Mouse (Mus musculus): ENCODE measurements around the gene Arid5b. TPM values are rescaled to one million over a fixed set of nuclear protein-coding genes. Genes with fewer than 3 reads are reported as not detected.

The Arid5b gene
- polyA plus RNA-seq, 1 experiment from 2014 or later = 42.1 TPM

DNA sequence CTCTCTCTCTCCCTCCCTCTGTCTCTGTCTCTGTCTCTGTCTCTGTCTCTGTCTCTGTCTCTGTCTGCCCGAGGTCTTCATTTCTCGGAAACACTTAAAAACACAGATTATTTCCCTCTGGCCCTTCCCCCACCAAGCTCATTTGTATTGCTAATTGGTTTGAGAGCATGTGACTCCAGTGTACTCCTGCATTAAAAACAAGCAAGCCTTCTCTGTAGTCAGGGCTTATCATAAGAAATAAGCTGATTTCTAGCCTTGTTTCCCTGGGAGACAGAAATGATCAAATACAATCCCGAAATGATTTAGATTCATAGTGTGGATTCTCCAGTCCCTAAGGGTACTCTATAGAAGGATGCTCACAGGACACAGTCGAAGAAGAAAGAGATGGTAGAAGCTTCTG, 136.0 kb downstream of the Arid5b start:
- 78% methylated on average over 4 of the region's 4 CpGs for WGBS
- ATAC-seq (ENCODE audit: insufficient number of reproducible peaks, low FRiP score, low TSS enrichment, low read depth) (no peak), DNase-seq (ENCODE audit: low spot score) (no peak)
- no peak overlapping the region for H3K4me3 ChIP-seq (ENCODE audit: low read depth, low read length)
- no peaks in the 10 kb centered on the region for H3K27me3 ChIP-seq (ENCODE audit: control insufficient read depth, insufficient read depth, low read length)
- H3K4me1 ChIP-seq (ENCODE audit: control insufficient read depth, insufficient read depth, low read length) = peaks cover 2% of the 10 kb centered on the region; the same call in 1 of the 2 replicates
- H3K9me3 ChIP-seq (ENCODE audit: control insufficient read depth, low read length) = no peaks in the 10 kb centered on the region
- H3K27ac ChIP-seq (replicated peaks; ENCODE audit: low read depth, low read length) = no peak overlapping the region
- H3K4me2 ChIP-seq (ENCODE audit: low read depth, severe bottlenecking) = no peak overlapping the region
- H3K9ac ChIP-seq (ENCODE audit: low read length) = no peak overlapping the region
- H3K36me3 ChIP-seq (ENCODE audit: control insufficient read depth, insufficient read depth, low read length) = no peaks in the 10 kb centered on the region

DNA sequence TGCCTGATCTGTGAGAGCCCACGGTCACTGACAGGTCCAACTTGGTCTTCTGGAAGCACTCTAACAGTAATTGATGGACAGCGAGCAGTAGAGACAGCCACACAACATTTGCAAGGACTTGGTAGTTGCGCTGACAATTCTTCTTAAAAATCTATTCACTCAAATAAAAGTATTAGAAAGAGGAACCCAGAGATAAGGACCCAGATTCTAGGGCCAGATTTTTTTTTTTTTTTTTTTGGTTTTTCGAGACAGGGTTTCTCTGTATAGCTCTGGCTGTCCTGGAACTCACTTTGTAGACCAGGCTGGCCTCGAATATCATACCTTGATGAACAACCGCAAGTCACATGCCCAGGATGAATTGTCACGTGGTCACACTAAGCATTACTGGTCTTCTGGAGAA, 137.0 kb downstream of the Arid5b start:
- WGBS = 87% methylated on average over 7 of the region's 7 CpGs
- no peak for DNase-seq (ENCODE audit: low spot score)
- peaks cover 12% of the 10 kb centered on the region for H3K4me1 ChIP-seq (ENCODE audit: control insufficient read depth, insufficient read depth, low read length)
- H3K9me3 ChIP-seq (ENCODE audit: control insufficient read depth, low read length) = no peaks in the 10 kb centered on the region
- no peak overlapping the region for H3K9ac ChIP-seq (ENCODE audit: low read length)
- ATAC-seq (ENCODE audit: insufficient number of reproducible peaks, low FRiP score, low TSS enrichment, low read depth) = no peak
- no peak overlapping the region for H3K27ac ChIP-seq (replicated peaks; ENCODE audit: low read depth, low read length)
- H3K27me3 ChIP-seq (ENCODE audit: control insufficient read depth, insufficient read depth, low read length) = no peaks in the 10 kb centered on the region
- H3K4me2 ChIP-seq (ENCODE audit: low read depth, severe bottlenecking) = no peak overlapping the region
- no peak overlapping the region for H3K4me3 ChIP-seq (ENCODE audit: low read depth, low read length)
- no peaks in the 10 kb centered on the region for H3K36me3 ChIP-seq (ENCODE audit: control insufficient read depth, insufficient read depth, low read length)

DNA sequence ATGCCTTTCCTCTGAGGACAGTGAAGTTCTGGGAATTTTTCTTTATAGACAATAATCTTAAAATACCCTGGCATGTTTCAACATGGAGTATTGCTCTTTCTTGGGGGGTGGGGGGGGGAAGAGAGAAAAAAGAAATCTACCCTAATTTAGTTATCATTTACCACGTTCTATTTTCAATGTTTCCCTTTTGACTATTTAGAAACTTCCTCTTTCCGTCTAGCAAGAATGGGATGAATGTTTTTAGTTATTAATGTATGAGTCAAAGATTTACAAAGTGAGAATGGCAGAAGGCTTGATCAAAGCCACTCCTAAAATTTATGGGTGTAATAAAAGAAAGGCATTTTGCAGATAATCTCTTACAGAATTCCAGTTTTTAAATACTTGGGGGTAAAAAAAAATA, 137.7 kb downstream of the Arid5b start:
- Histone ChIP-seq H3K27me3 (ENCODE audit: control insufficient read depth, insufficient read depth, low read length) (no peaks in the 10 kb centered on the region), H3K9me3 (ENCODE audit: control insufficient read depth, low read length) (no peaks in the 10 kb centered on the region), H3K27ac (replicated peaks; ENCODE audit: low read depth, low read length) (no peak overlapping the region), H3K36me3 (ENCODE audit: control insufficient read depth, insufficient read depth, low read length) (no peaks in the 10 kb centered on the region), H3K4me1 (ENCODE audit: control insufficient read depth, insufficient read depth, low read length) (peaks cover 17% of the 10 kb centered on the region), H3K4me2 (ENCODE audit: low read depth, severe bottlenecking) (no peak overlapping the region), H3K4me3 (ENCODE audit: low read depth, low read length) (no peak overlapping the region), H3K9ac (ENCODE audit: low read length) (no peak overlapping the region)
- ATAC-seq (ENCODE audit: insufficient number of reproducible peaks, low FRiP score, low TSS enrichment, low read depth) (no peak), DNase-seq (ENCODE audit: low spot score) (no peak)
- WGBS = 27% methylated on average over 2 of the region's 2 CpGs

DNA sequence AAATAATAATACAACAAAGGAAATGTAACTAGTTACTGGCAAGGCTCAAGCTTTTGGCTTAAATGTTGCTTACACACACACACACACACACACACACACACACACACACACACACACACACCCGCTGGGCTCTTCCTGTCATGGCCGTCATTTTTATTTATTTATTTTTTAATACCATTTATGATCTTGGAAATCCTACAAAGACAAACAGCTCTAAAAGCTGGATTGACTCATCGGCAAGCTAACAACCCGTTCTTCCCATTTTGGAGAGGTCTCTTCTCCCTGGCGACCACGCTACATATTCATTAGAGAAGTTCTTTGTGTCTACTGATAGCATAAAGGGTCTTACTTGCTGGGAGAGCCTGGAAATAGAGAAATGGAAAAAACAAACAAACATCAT, 138.2 kb downstream of the Arid5b start:
- Histone ChIP-seq H3K4me2 (ENCODE audit: low read depth, severe bottlenecking) (no peak overlapping the region), H3K27me3 (ENCODE audit: control insufficient read depth, insufficient read depth, low read length) (no peaks in the 10 kb centered on the region), H3K9ac (ENCODE audit: low read length) (no peak overlapping the region), H3K4me1 (ENCODE audit: control insufficient read depth, insufficient read depth, low read length) (peaks cover 22% of the 10 kb centered on the region), H3K36me3 (ENCODE audit: control insufficient read depth, insufficient read depth, low read length) (no peaks in the 10 kb centered on the region), H3K27ac (replicated peaks; ENCODE audit: low read depth, low read length) (no peak overlapping the region), H3K9me3 (ENCODE audit: control insufficient read depth, low read length) (no peaks in the 10 kb centered on the region), H3K4me3 (ENCODE audit: low read depth, low read length) (no peak overlapping the region)
- ATAC-seq (ENCODE audit: insufficient number of reproducible peaks, low FRiP score, low TSS enrichment, low read depth) = no peak
- 85% methylated on average over 6 of the region's 6 CpGs for WGBS
- no peak for DNase-seq (ENCODE audit: low spot score)

DNA sequence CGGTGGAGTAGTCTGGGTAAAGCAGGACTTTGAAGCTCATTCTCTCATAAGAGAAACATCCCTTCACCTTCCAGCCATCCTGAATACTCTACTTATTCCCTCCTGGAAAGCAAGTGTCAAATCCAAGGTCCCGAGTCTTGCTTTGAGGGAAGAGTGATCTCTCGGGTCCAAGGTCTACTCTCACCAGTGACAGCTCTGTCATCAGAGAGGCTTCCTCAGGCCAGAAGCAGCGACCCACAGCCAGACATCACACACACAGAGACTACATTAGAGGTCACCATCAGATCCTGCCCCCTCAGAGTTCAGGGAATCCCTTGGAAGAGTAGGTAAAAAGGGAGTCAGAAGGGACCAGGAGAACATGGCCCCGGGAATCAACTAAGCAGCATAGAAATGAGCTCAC, 140.4 kb downstream of the Arid5b start:
- 91% methylated on average over 5 of the region's 5 CpGs for WGBS
- Histone ChIP-seq H3K4me2 (ENCODE audit: low read depth, severe bottlenecking) (no peak overlapping the region), H3K27ac (replicated peaks; ENCODE audit: low read depth, low read length) (no peak overlapping the region), H3K36me3 (ENCODE audit: control insufficient read depth, insufficient read depth, low read length) (no peaks in the 10 kb centered on the region), H3K27me3 (ENCODE audit: control insufficient read depth, insufficient read depth, low read length) (no peaks in the 10 kb centered on the region), H3K4me1 (ENCODE audit: control insufficient read depth, insufficient read depth, low read length) (peaks cover 28% of the 10 kb centered on the region), H3K9ac (ENCODE audit: low read length) (no peak overlapping the region), H3K4me3 (ENCODE audit: low read depth, low read length) (no peak overlapping the region), H3K9me3 (ENCODE audit: control insufficient read depth, low read length) (no peaks in the 10 kb centered on the region)
- no peak for DNase-seq (ENCODE audit: low spot score)
- ATAC-seq (ENCODE audit: insufficient number of reproducible peaks, low FRiP score, low TSS enrichment, low read depth) = no peak

DNA sequence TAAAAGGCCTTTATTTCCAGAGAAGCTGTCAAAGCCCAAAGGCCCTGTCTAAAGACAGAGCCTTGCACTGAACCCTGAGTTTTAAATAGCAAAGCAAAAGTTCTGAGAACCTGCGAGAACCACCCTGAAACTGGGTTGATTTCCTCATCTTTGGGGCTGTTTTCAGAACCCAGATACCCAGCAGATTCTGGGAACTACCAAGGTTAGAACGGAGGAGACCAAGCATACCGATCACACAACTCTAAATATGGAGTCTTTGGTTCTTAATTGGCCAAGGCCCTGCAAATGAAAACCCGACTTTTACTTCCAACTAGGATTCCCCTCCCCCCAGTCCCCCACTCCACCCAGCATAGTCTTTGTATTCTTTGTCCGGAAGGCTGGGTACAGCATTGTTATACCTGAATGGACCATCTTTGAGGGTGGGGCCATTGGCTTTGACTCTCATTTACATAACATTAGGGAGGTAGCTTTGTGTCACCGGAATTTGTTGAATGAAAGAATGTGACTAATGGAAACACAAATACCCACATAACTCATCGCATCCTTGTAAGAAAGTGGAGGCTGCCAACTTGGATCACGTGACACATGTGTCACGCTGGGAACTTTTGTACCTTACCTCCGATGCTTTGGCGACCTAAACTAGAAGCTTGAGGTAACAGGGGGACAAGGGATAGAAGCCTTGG, 141.2 kb downstream of the Arid5b start:
- Histone ChIP-seq H3K9me3 (ENCODE audit: control insufficient read depth, low read length) (no peaks in the 10 kb centered on the region), H3K4me3 (ENCODE audit: low read depth, low read length) (no peak overlapping the region), H3K36me3 (ENCODE audit: control insufficient read depth, insufficient read depth, low read length) (no peaks in the 10 kb centered on the region), H3K4me2 (ENCODE audit: low read depth, severe bottlenecking) (no peak overlapping the region), H3K9ac (ENCODE audit: low read length) (no peak overlapping the region), H3K27me3 (ENCODE audit: control insufficient read depth, insufficient read depth, low read length) (no peaks in the 10 kb centered on the region), H3K27ac (replicated peaks; ENCODE audit: low read depth, low read length) (no peak overlapping the region; the same call in 1 of the 2 replicates), H3K4me1 (ENCODE audit: control insufficient read depth, insufficient read depth, low read length) (peaks cover 28% of the 10 kb centered on the region)
- ATAC-seq (ENCODE audit: insufficient number of reproducible peaks, low FRiP score, low TSS enrichment, low read depth) (no peak), DNase-seq (ENCODE audit: low spot score) (no peak)
- WGBS = 66% methylated on average over 11 of the region's 11 CpGs

DNA sequence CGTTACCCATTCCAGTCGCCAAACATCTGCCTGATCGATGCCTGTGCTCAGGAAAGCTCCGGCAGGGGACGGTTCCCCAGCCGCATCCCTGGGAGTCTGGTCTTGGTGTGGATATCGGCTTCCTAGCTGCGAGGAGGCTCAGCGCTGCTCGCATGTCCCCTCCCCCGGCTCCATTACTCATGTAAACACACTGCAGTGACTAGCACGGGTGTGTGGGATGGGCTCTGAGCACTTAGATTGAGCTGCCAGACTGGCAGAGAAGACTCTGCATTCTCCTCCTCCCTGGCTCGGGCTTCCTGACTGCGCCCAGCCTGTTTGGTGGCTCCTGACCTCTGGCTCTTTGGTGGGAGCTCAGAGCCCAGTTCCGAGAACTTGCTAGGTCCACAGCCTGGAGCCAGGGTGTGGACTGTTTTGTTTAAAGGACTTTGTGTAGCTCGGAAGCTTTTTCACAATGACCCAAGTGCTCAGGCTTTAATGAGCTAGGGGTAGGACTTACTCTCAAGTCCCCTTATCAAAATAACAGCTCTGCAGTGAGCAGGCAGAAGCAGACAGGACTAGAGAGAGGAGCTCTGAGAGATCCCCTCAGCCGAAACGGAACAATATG, 142.0 kb downstream of the Arid5b start:
- Histone ChIP-seq H3K27ac (replicated peaks; ENCODE audit: low read depth, low read length) (peak overlapping the region; percentile 78; the same call in 1 of the 2 replicates), H3K27me3 (ENCODE audit: control insufficient read depth, insufficient read depth, low read length) (no peaks in the 10 kb centered on the region), H3K4me3 (ENCODE audit: low read depth, low read length) (peak overlapping the region; percentile 22), H3K4me1 (ENCODE audit: control insufficient read depth, insufficient read depth, low read length) (peaks cover 28% of the 10 kb centered on the region), H3K4me2 (ENCODE audit: low read depth, severe bottlenecking) (peak overlapping the region; percentile 58), H3K9ac (ENCODE audit: low read length) (peak overlapping the region; percentile 41), H3K9me3 (ENCODE audit: control insufficient read depth, low read length) (no peaks in the 10 kb centered on the region), H3K36me3 (ENCODE audit: control insufficient read depth, insufficient read depth, low read length) (no peaks in the 10 kb centered on the region)
- 1% methylated on average over 18 of the region's 18 CpGs for WGBS
- DNase-seq (ENCODE audit: low spot score) (peak; percentile 72), ATAC-seq (ENCODE audit: insufficient number of reproducible peaks, low FRiP score, low TSS enrichment, low read depth) (no peak)

DNA sequence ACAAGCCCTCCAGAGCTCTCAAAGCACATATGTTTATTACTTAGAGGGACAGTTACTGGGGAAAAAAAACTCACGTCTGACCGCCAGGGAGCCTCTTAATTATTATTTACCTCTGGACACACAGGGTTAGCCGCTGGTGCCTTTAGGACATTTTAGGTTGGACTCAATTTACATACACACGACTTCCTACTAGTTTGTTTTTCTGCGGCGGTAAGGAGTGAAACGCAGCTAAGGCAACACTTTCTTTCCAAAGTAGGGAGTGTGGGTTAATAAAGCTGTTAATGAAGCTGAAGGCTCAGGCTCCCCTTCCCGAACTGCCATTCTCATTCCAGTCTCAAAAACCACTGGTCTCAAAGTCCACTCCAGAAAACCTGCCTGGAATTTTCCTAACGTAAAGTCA, 142.5 kb downstream of the Arid5b start:
- peak; percentile 44 for DNase-seq (ENCODE audit: low spot score)
- peaks cover 28% of the 10 kb centered on the region for H3K4me1 ChIP-seq (ENCODE audit: control insufficient read depth, insufficient read depth, low read length)
- H3K9ac ChIP-seq (ENCODE audit: low read length) = peak overlapping the region; percentile 41
- no peak for ATAC-seq (ENCODE audit: insufficient number of reproducible peaks, low FRiP score, low TSS enrichment, low read depth)
- peak overlapping the region; percentile 58 for H3K4me2 ChIP-seq (ENCODE audit: low read depth, severe bottlenecking)
- no peaks in the 10 kb centered on the region for H3K36me3 ChIP-seq (ENCODE audit: control insufficient read depth, insufficient read depth, low read length)
- peak overlapping the region; percentile 78; the same call in 1 of the 2 replicates for H3K27ac ChIP-seq (replicated peaks; ENCODE audit: low read depth, low read length)
- no peaks in the 10 kb centered on the region for H3K27me3 ChIP-seq (ENCODE audit: control insufficient read depth, insufficient read depth, low read length)
- H3K4me3 ChIP-seq (ENCODE audit: low read depth, low read length) = peak overlapping the region; percentile 22
- H3K9me3 ChIP-seq (ENCODE audit: control insufficient read depth, low read length) = no peaks in the 10 kb centered on the region
- under 1% methylated on average over 9 of the region's 9 CpGs for WGBS
